Mouse (Mus musculus): ENCODE measurements at regions not wholly inside any gene's neighbourhood (a gene's known extent, or its start where the extent isn't known, plus 50 kb on each side); places are given as distances from the start of the nearest gene placed in this dataset.

- Histone ChIP-seq H3K27ac (ENCODE audit: insufficient read depth, low read depth, low read length) (no peak overlapping the region), H3K4me1 (ENCODE audit: control insufficient read depth, insufficient read depth, low read length) (peaks cover 41% of the 10 kb centered on the region), H3K4me3 (ENCODE audit: insufficient read depth, low read length) (no peak overlapping the region)
- TF ChIP-seq CTCF (IDR thresholded peaks at IDR 0.05; ENCODE audit: low read depth, low read length), result no peak
- TF ChIP-seq POLR2A (IDR thresholded peaks at IDR 0.05; ENCODE audit: borderline replicate concordance, low read depth, low read length), result no peak
These were observed 57.2 kb upstream of the Arntl start for GRCm38 (mm10) chr7:113149966-113150470.

DNA sequence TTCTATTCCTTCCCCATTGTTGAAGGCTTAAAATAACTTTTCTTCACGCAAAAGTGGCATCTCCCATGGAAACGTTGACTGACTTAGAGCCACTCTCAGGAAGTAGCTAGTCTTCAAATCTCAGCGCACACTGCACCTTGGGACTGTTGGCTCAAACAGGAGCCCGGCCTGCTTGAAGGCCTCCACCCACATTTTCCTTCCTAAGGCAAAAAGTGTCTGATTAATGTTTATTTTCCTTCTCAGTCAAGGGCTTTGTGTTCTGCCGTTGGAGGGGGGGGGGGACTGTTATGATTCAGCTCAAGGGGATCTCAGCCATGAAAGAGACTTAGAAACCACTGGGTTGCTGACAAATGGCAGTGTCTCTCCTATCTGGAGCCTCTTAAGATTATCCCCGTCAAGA, 56.5 kb upstream of the Arntl start:
- no peak overlapping the region for H3K4me3 ChIP-seq (ENCODE audit: insufficient read depth, low read length)
- TF ChIP-seq CTCF (IDR thresholded peaks at IDR 0.05; ENCODE audit: low read depth, low read length) (no peak), POLR2A (IDR thresholded peaks at IDR 0.05; ENCODE audit: borderline replicate concordance, low read depth, low read length) (no peak)
- peaks cover 41% of the 10 kb centered on the region for H3K4me1 ChIP-seq (ENCODE audit: control insufficient read depth, insufficient read depth, low read length)
- H3K27ac ChIP-seq (ENCODE audit: insufficient read depth, low read depth, low read length), result no peak overlapping the region

DNA sequence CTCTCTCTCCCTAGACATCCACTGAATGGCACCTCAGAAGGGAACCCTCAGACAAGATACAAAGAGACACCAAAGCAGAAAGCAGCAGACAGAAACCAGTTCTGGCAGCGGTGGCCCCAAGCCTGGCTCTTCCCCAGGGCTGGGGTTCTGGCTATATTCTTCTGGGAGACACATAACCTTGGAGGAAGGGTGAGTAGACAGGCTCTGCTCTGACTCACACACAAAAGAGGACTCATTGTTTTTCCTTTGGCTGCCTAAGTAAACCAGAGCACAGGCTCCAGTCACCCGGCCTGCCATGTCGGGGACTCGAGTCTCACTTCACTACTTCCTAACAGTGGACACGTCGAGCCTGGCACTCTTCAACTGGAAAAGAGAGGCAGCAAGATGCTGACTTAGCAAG, 55.8 kb upstream of the Arntl start:
- Histone ChIP-seq H3K27ac (ENCODE audit: insufficient read depth, low read depth, low read length) (no peak overlapping the region), H3K4me1 (ENCODE audit: control insufficient read depth, insufficient read depth, low read length) (peaks cover 39% of the 10 kb centered on the region), H3K4me3 (ENCODE audit: insufficient read depth, low read length) (no peak overlapping the region)
- TF ChIP-seq POLR2A (IDR thresholded peaks at IDR 0.05; ENCODE audit: borderline replicate concordance, low read depth, low read length) (no peak), CTCF (IDR thresholded peaks at IDR 0.05; ENCODE audit: low read depth, low read length) (no peak)

- Histone ChIP-seq H3K4me1 (ENCODE audit: control insufficient read depth, insufficient read depth, low read length) (peaks cover 21% of the 10 kb centered on the region), H3K4me3 (ENCODE audit: insufficient read depth, low read length) (no peak overlapping the region), H3K27ac (ENCODE audit: insufficient read depth, low read depth, low read length) (no peak overlapping the region)
- no peak for TF ChIP-seq POLR2A (IDR thresholded peaks at IDR 0.05; ENCODE audit: borderline replicate concordance, low read depth, low read length)
- TF ChIP-seq CTCF (IDR thresholded peaks at IDR 0.05; ENCODE audit: low read depth, low read length), result no peak
These were observed 53.9 kb upstream of the Arntl start for GRCm38 (mm10) chr7:113153386-113153785.

GRCm38 (mm10) chr7:113154066-113154465, 53.2 kb upstream of the Arntl start:
- no peak for TF ChIP-seq POLR2A (IDR thresholded peaks at IDR 0.05; ENCODE audit: borderline replicate concordance, low read depth, low read length)
- no peak for TF ChIP-seq CTCF (IDR thresholded peaks at IDR 0.05; ENCODE audit: low read depth, low read length)
- peaks cover 16% of the 10 kb centered on the region for H3K4me1 ChIP-seq (ENCODE audit: control insufficient read depth, insufficient read depth, low read length)
- H3K27ac ChIP-seq (ENCODE audit: insufficient read depth, low read depth, low read length), result no peak overlapping the region
- no peak overlapping the region for H3K4me3 ChIP-seq (ENCODE audit: insufficient read depth, low read length)

DNA sequence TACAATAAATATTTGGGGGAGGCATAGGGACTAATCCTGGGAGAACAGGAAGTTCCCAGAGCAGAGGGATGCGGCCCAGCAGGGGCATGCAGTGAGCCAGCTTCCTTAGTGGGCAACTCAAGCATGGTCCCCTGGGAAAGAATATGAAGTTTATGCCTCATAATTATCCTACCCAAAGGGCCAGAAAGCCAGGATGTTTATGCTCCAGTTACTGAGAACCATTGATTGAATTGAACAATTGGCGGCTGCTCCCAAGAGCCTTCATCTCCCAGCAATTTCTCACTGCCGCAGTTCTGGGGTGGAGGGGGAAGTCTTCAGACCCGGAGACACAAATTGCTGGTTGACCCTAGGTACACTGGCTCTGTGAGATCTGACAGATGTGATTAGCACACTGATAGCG, 50.9 kb upstream of the Arntl start:
- TF ChIP-seq POLR2A (IDR thresholded peaks at IDR 0.05; ENCODE audit: borderline replicate concordance, low read depth, low read length), result no peak
- TF ChIP-seq CTCF (IDR thresholded peaks at IDR 0.05; ENCODE audit: low read depth, low read length), result no peak
- H3K4me3 ChIP-seq (ENCODE audit: insufficient read depth, low read length), result no peak overlapping the region
- H3K4me1 ChIP-seq (ENCODE audit: control insufficient read depth, insufficient read depth, low read length), result peaks cover 8% of the 10 kb centered on the region; the same call in 1 of the 2 replicates
- no peak overlapping the region for H3K27ac ChIP-seq (ENCODE audit: insufficient read depth, low read depth, low read length)

DNA sequence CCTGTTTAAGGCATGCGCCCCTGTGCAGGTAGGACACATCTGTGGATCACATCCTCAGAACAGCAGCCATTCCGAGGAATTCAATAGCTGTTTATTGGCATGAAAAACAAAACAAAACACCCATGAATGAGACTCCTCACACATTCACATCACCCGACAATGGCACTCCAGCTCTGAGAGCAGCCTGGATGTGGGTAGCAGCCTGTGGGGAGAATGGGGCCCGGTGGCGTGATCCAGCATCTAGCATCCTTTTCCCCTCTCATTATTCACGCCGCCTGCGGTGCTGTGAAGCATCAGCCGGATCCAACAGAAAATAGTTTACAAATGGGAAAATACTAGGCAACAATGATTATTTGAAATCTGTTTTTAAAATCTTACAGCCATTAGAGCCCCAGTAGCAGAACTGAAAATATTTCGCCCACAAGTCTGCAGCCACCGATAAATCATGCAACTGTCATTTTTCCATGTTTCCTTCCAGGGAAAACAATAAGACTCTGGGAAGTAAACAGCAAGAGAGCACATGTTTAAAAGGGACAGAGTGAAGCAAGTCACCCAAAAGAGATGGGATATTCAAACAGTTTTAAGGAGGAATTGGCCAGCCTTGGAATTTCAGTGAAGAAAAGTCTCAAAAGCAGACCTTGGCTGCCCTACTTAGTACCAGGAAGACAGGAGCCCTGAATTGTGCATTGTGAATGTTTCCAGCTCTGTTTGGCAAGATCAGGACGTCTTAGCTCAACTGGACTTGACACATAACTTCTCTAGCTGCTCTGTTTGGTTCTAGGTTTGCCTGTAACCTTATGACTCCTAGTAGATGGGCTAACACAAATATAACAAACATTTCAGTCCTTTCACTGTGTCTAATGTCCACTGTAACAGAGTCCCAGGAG, 50.2 kb upstream of the Arntl start:
- TF ChIP-seq POLR2A (IDR thresholded peaks at IDR 0.05; ENCODE audit: borderline replicate concordance, low read depth, low read length) (no peak), CTCF (IDR thresholded peaks at IDR 0.05; ENCODE audit: low read depth, low read length) (no peak)
- Histone ChIP-seq H3K4me3 (ENCODE audit: insufficient read depth, low read length) (no peak overlapping the region), H3K27ac (ENCODE audit: insufficient read depth, low read depth, low read length) (no peak overlapping the region), H3K4me1 (ENCODE audit: control insufficient read depth, insufficient read depth, low read length) (peaks cover 2% of the 10 kb centered on the region; the same call in 1 of the 2 replicates)
